Mouse (Mus musculus): ENCODE results near the gene Slc45a2. TPM values are rescaled to one million over a fixed set of nuclear protein-coding genes. Genes with fewer than 3 reads are reported as not detected.

The Slc45a2 gene
- polyA plus RNA-seq, 1 experiment from 2014 or later: 0.06 TPM

DNA sequence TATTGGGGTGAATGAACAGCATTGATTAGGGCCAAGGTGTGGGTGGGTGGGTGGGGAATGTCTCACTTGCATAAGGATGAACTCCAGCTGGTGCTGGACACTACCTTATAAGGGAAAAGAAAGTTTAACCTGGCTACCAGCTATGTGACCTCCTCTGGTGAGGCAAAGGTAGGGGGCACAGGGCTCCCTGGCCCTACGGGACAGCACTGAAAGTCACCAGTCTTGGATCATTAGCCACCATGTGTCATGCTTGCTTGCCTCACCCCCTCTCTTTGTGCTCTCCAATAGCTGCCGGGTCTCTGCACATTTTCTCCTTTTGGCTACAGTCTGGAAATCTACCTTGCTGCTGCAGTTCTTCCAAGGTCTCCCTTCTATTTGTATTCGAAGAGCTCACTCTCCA is 29.7 kb downstream of the Slc45a2 start:
- no peaks in the 10 kb centered on the region for H3K4me1 ChIP-seq (replicated peaks; ENCODE audit: control insufficient read depth, insufficient read depth, low read length)
- H3K27me3 ChIP-seq (replicated peaks; ENCODE audit: control insufficient read depth, insufficient read depth, low read length): peaks cover 7% of the 10 kb centered on the region
- no peak for ATAC-seq
- no peak overlapping the region for H3K4me3 ChIP-seq (replicated peaks; ENCODE audit: low read length)
- no peaks in the 10 kb centered on the region for H3K36me3 ChIP-seq (ENCODE audit: control insufficient read depth, insufficient read depth)
- no peaks in the 10 kb centered on the region for H3K9me3 ChIP-seq (ENCODE audit: control insufficient read depth, low read length)
- WGBS: 76% methylated on average over 3 of the region's 3 CpGs
- H3K9ac ChIP-seq (replicated peaks; ENCODE audit: low read depth, low read length): no peak overlapping the region
- no peak overlapping the region for H3K27ac ChIP-seq (ENCODE audit: low read length)
- no peak overlapping the region for H3K4me2 ChIP-seq (ENCODE audit: low read length)

DNA sequence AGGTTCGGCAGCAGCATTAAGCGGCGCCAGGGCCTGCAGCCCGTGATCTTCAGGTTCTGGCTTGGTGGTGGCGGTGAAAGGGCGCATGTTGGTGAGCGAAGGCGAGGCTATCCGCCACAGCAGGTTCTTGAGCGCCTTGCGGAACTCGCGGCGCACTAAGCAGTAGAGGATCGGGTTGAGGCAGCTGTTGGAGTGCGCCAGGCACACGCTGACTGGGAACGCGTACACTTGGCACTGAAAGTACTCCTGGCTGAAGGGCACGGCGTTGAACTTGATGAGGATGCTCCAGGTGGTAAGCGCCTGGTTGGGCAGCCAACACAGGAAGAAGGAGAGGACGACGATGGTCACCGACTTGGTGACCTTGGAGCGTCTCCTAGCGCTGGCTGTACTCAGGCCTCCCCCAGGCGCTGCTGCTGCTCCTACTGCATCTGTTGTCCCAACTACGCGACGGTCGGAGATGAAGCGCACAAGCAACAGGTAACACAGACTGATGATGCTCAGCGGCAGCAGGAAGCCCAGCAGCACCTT is 35.5 kb downstream of the Slc45a2 start:
- peak; percentile 62 for ATAC-seq
- Histone ChIP-seq H3K36me3 (ENCODE audit: control insufficient read depth, insufficient read depth) (no peaks in the 10 kb centered on the region), H3K4me2 (ENCODE audit: low read length) (peak overlapping the region; percentile 62), H3K27ac (ENCODE audit: low read length) (no peak overlapping the region), H3K9me3 (ENCODE audit: control insufficient read depth, low read length) (no peaks in the 10 kb centered on the region), H3K4me1 (replicated peaks; ENCODE audit: control insufficient read depth, insufficient read depth, low read length) (peaks cover 16% of the 10 kb centered on the region), H3K27me3 (replicated peaks; ENCODE audit: control insufficient read depth, insufficient read depth, low read length) (peaks cover 38% of the 10 kb centered on the region), H3K9ac (replicated peaks; ENCODE audit: low read depth, low read length) (no peak overlapping the region), H3K4me3 (replicated peaks; ENCODE audit: low read length) (peak overlapping the region; percentile 32)
- WGBS: 4% methylated on average over 34 of the region's 34 CpGs

DNA sequence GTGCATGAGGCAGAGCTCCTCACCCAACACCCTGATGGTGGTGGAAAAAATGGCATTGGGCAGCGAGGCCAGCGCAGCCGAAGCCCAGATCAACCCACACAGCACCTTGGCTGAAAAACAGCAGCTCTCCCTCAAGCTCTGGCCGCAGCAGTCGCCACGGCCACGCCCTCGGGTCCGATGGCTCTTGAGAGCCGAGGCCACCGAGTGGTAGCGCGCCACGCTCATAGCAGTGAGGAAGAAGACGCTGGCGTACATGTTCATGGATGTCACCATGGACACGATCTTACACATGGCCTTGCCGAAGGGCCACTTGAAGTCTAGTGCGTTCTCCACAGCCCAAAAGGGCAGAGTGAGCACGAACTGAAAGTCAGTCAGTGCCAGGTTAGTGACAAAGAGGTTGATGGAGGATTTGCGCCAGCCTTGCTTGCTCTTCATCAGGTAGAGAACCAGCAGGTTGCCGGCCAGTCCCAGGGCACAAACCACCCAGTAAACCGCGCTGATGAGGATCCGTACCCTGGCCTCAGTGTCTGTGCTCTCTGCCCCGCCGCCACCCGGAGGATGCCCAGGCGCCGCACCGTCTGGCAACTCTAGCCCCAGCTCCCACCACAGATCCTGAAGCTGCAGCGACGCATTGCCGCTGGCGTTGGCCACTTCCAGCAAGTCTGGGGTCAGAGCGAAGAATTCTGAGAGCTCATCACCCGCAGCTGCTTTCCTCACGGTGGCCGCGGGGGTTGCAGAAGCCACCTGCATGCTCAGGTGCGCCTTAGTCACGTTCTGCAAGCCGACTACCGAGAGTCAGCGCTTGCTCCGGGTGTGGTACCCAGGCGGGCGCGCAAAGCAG is 36.2 kb downstream of the Slc45a2 start:
- Histone ChIP-seq H3K36me3 (ENCODE audit: control insufficient read depth, insufficient read depth) (no peaks in the 10 kb centered on the region), H3K27ac (ENCODE audit: low read length) (no peak overlapping the region), H3K4me2 (ENCODE audit: low read length) (peak overlapping the region; percentile 62), H3K9me3 (ENCODE audit: control insufficient read depth, low read length) (no peaks in the 10 kb centered on the region), H3K27me3 (replicated peaks; ENCODE audit: control insufficient read depth, insufficient read depth, low read length) (peaks cover 38% of the 10 kb centered on the region), H3K4me1 (replicated peaks; ENCODE audit: control insufficient read depth, insufficient read depth, low read length) (peaks cover 16% of the 10 kb centered on the region), H3K9ac (replicated peaks; ENCODE audit: low read depth, low read length) (peak overlapping the region; percentile 28), H3K4me3 (replicated peaks; ENCODE audit: low read length) (peak overlapping the region; percentile 32)
- 2% methylated on average over 49 of the region's 49 CpGs for WGBS
- ATAC-seq: peak; percentile 21; the same call in 1 of the 2 replicates

DNA sequence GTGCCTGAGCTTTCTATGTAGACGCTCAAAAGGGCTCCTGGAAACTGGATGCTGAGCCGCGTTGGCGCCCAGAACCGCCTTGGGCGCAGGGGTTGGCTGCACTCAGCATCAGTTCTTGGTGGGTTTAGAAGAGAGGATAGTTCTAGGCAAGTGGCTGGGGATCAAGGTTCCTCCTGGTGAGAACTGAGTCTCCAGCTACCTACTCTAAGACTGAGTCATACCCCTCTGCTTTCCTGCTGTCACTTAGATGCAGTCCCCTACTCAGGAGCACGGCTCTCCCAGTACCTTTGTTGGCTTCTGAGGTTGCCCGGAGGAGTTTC is 36.8 kb downstream of the Slc45a2 start:
- H3K4me1 ChIP-seq (replicated peaks; ENCODE audit: control insufficient read depth, insufficient read depth, low read length): peaks cover 16% of the 10 kb centered on the region
- H3K4me2 ChIP-seq (ENCODE audit: low read length): peak overlapping the region; percentile 62
- H3K27ac ChIP-seq (ENCODE audit: low read length): no peak overlapping the region
- ATAC-seq: 0 out of 2 replicates have a peak, but pooled peaks have one; percentile 2
- WGBS: under 1% methylated on average over 8 of the region's 8 CpGs
- H3K4me3 ChIP-seq (replicated peaks; ENCODE audit: low read length): peak overlapping the region; percentile 32
- H3K27me3 ChIP-seq (replicated peaks; ENCODE audit: control insufficient read depth, insufficient read depth, low read length): peaks cover 38% of the 10 kb centered on the region
- no peaks in the 10 kb centered on the region for H3K36me3 ChIP-seq (ENCODE audit: control insufficient read depth, insufficient read depth)
- H3K9ac ChIP-seq (replicated peaks; ENCODE audit: low read depth, low read length): peak overlapping the region; percentile 28
- H3K9me3 ChIP-seq (ENCODE audit: control insufficient read depth, low read length): no peaks in the 10 kb centered on the region

DNA sequence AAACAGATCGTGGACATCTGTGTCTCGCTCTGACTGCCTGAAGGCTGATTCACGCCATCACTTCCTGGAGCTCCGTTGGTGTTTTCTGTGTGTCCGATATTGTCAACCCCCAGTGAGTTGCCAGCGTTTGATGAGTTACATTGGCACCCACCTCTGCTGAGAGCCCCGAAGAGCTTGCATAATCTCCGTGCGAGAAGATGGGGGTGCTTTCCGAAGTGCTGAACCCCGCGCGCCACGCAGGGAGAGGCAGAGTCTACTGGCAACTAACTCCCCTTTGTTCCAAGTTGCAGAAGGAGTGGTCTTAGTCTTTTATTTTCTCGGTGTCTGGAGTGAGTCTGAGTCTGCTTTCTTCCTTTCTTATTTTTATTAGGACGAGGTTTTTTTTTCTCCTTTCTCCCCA is 37.2 kb downstream of the Slc45a2 start, which contains the start of gene Rxfp3:
Gene Rxfp3 (minus strand): TSS at position 281 of the 400 bp plus-strand sequence.
- Histone ChIP-seq H3K4me1 (replicated peaks; ENCODE audit: control insufficient read depth, insufficient read depth, low read length) (peaks cover 16% of the 10 kb centered on the region), H3K27ac (ENCODE audit: low read length) (no peak within 1 kb of the TSS), H3K4me2 (ENCODE audit: low read length) (peak within 1 kb of the TSS; percentile 62), H3K27me3 (replicated peaks; ENCODE audit: control insufficient read depth, insufficient read depth, low read length) (peaks cover 38% of the 10 kb centered on the region), H3K9me3 (ENCODE audit: control insufficient read depth, low read length) (no peaks in the 10 kb centered on the region), H3K9ac (replicated peaks; ENCODE audit: low read depth, low read length) (peak within 1 kb of the TSS; percentile 28), H3K4me3 (replicated peaks; ENCODE audit: low read length) (peak within 1 kb of the TSS; percentile 32), H3K36me3 (ENCODE audit: control insufficient read depth, insufficient read depth) (no peaks in the 10 kb centered on the region)
- WGBS: under 1% methylated on average over 16 of the region's 16 CpGs
- ATAC-seq: no peak

DNA sequence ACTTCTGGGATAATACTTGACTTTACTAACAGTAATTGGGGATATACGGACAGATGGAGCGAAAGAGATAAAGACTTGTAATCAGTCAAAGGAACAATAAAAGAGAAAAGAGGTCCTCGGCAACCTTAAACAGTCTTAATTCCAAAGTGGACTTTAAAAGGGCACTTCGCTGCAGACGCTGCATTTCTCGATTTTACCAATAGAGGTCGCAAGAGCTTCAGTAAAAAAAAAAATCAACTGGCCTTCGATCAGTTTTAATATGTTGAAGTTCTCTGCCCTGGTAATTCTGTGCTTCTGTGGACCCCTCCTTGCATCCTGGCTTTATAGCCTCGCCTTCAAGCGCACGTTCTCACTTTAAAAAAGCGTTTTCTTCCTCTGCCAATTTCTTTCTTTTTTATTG is 38.0 kb downstream of the Slc45a2 start:
- Histone ChIP-seq H3K9ac (replicated peaks; ENCODE audit: low read depth, low read length) (no peak overlapping the region), H3K36me3 (ENCODE audit: control insufficient read depth, insufficient read depth) (no peaks in the 10 kb centered on the region), H3K4me1 (replicated peaks; ENCODE audit: control insufficient read depth, insufficient read depth, low read length) (peaks cover 16% of the 10 kb centered on the region), H3K4me3 (replicated peaks; ENCODE audit: low read length) (no peak overlapping the region), H3K27ac (ENCODE audit: low read length) (no peak overlapping the region), H3K27me3 (replicated peaks; ENCODE audit: control insufficient read depth, insufficient read depth, low read length) (peaks cover 38% of the 10 kb centered on the region), H3K4me2 (ENCODE audit: low read length) (no peak overlapping the region), H3K9me3 (ENCODE audit: control insufficient read depth, low read length) (no peaks in the 10 kb centered on the region)
- 2% methylated on average over 12 of the region's 12 CpGs for WGBS
- no peak for ATAC-seq

DNA sequence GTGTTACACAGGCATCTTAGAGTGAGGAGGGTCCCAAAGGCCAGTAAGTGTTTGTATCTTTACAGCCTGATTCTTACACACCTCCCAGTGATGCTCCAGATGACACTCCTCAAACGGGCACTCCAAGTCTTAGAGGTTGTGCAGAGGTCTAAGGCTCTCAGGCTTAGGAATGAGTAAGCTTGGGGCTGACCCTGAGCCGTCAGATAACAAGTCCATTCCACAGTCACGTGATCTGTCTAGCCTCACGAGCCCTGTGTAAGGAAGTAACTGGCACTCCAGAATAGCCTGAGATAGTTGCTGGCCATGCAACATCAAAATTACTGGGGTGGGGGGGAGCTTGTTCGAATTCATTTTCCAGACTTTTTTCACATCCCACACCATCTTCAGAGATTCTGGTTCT is 39.5 kb downstream of the Slc45a2 start:
- H3K4me2 ChIP-seq (ENCODE audit: low read length): no peak overlapping the region
- no peaks in the 10 kb centered on the region for H3K36me3 ChIP-seq (ENCODE audit: control insufficient read depth, insufficient read depth)
- H3K4me3 ChIP-seq (replicated peaks; ENCODE audit: low read length): no peak overlapping the region
- H3K9me3 ChIP-seq (ENCODE audit: control insufficient read depth, low read length): no peaks in the 10 kb centered on the region
- H3K27ac ChIP-seq (ENCODE audit: low read length): no peak overlapping the region
- no peak overlapping the region for H3K9ac ChIP-seq (replicated peaks; ENCODE audit: low read depth, low read length)
- H3K4me1 ChIP-seq (replicated peaks; ENCODE audit: control insufficient read depth, insufficient read depth, low read length): peaks cover 16% of the 10 kb centered on the region
- 72% methylated on average over 5 of the region's 5 CpGs for WGBS
- no peak for ATAC-seq
- H3K27me3 ChIP-seq (replicated peaks; ENCODE audit: control insufficient read depth, insufficient read depth, low read length): peaks cover 32% of the 10 kb centered on the region

DNA sequence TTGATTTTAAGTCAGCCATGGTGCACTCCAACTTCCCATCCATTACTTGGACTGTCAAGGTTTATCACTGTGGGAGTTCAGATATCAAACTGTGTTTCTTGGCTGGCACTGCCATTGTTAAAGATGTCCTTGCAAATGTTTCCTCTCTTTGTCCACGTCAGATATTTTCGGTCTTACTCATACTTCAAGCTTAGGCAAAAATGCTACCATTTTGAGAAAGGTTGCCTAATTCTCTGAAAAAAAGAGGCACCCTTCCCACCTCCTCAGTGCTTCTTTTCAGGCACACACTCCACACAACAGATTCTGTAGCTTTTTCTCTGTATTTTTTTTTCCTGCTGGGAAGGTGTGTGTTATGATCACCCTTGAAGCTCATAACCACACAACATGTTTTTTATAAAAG is 40.7 kb downstream of the Slc45a2 start:
- ATAC-seq: no peak
- H3K27ac ChIP-seq (ENCODE audit: low read length): no peak overlapping the region
- 90% methylated on average over 2 of the region's 2 CpGs for WGBS
- H3K36me3 ChIP-seq (ENCODE audit: control insufficient read depth, insufficient read depth): no peaks in the 10 kb centered on the region
- H3K9me3 ChIP-seq (ENCODE audit: control insufficient read depth, low read length): no peaks in the 10 kb centered on the region
- no peak overlapping the region for H3K4me3 ChIP-seq (replicated peaks; ENCODE audit: low read length)
- no peak overlapping the region for H3K4me2 ChIP-seq (ENCODE audit: low read length)
- peaks cover 13% of the 10 kb centered on the region for H3K4me1 ChIP-seq (replicated peaks; ENCODE audit: control insufficient read depth, insufficient read depth, low read length)
- peaks cover 21% of the 10 kb centered on the region for H3K27me3 ChIP-seq (replicated peaks; ENCODE audit: control insufficient read depth, insufficient read depth, low read length)
- no peak overlapping the region for H3K9ac ChIP-seq (replicated peaks; ENCODE audit: low read depth, low read length)

DNA sequence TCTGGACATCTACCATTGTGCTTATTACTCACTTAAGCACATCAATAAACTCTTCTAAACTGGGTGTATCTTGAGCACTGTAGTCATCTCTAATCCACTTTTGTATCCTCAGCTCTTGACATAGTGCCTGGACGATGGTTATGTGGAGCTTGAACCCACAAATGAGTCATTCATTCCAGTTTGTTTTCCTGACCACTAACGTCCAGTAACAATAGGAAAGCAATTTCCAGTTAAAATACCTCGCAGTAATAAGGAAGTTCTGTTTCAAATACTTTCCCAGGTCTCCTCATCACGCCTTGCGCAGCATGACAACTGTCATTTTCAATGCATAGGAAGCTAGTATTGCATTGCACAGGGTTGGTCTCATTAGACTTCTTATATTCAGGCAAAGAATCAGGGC is 42.3 kb downstream of the Slc45a2 start:
- Histone ChIP-seq H3K4me1 (replicated peaks; ENCODE audit: control insufficient read depth, insufficient read depth, low read length) (no peaks in the 10 kb centered on the region), H3K4me3 (replicated peaks; ENCODE audit: low read length) (no peak overlapping the region), H3K27me3 (replicated peaks; ENCODE audit: control insufficient read depth, insufficient read depth, low read length) (peaks cover 5% of the 10 kb centered on the region), H3K4me2 (ENCODE audit: low read length) (no peak overlapping the region), H3K27ac (ENCODE audit: low read length) (no peak overlapping the region), H3K36me3 (ENCODE audit: control insufficient read depth, insufficient read depth) (no peaks in the 10 kb centered on the region), H3K9me3 (ENCODE audit: control insufficient read depth, low read length) (no peaks in the 10 kb centered on the region), H3K9ac (replicated peaks; ENCODE audit: low read depth, low read length) (no peak overlapping the region)
- ATAC-seq: no peak
- 76% methylated on average over 5 of the region's 5 CpGs for WGBS

Data from forebrain, embryonic 16.5 days (tissue).